In the genomic region with DNA sequence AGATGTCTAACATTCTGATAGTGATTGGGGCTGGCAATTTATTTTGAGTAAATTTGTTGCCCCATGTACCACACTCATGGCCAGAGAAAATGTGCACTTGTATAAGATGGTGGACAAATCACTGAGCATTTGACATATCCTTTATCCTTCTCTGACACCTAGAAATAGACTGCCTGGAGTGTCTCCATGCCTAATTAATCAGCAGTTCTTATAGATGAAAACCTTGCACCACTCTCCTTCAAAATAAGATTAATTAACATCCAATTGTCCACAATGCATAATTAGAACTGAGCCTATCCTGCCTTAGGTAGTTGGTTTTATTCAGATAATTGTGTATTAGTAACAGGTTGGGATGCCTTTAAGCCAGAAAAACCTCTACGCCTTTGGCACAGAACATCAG, we compare ENCODE assay signal across 23 mouse cellular contexts.
DNase-seq lines count a peak whose midpoint lies in the region; ATAC-seq and TF ChIP-seq lines count a peak whose summit lies in the region.
"Had no signal": no experiment of that assay in that cellular context is flagged by ENCODE, and none has a peak within 500 bp of the region (broad histone marks: within the 10 kb centered on the region; RNA-seq: fewer than 3 reads in every experiment).

No protein-coding gene starts in this region.

- 38% methylated on average over 1 of the region's 1 CpGs for WGBS in forebrain, embryonic 11.5 days
- WGBS in forebrain, postnatal 0 days, result 38% methylated on average over 1 of the region's 1 CpGs
- WGBS in midbrain, embryonic 12.5 days, result 76% methylated on average over 1 of the region's 1 CpGs
- 63% methylated on average over 1 of the region's 1 CpGs for WGBS in midbrain, embryonic 14.5 days
- 13% methylated on average over 1 of the region's 1 CpGs for WGBS in forebrain, embryonic 14.5 days
- WGBS in forebrain, embryonic 16.5 days, result 17% methylated on average over 1 of the region's 1 CpGs
- WGBS in hindbrain, embryonic 16.5 days, result 63% methylated on average over 1 of the region's 1 CpGs

- H3K4me2 ChIP-seq in forebrain, embryonic 11.5 days (ENCODE audit: low read depth, low read length, severe bottlenecking), result no peak overlapping the region
- H3K4me2 ChIP-seq in forebrain, postnatal 0 days (ENCODE audit: low read depth), result no peak overlapping the region
- no peak overlapping the region for H3K4me2 ChIP-seq in midbrain, embryonic 12.5 days (replicated peaks)
- no peak overlapping the region for H3K4me2 ChIP-seq in midbrain, embryonic 14.5 days (ENCODE audit: low read length)
- H3K4me2 ChIP-seq in forebrain, embryonic 14.5 days (ENCODE audit: low read length), result no peak overlapping the region
- H3K4me2 ChIP-seq in forebrain, embryonic 16.5 days (ENCODE audit: low read length), result no peak overlapping the region
- no peak overlapping the region for H3K4me2 ChIP-seq in hindbrain, embryonic 16.5 days (ENCODE audit: low read length)
- H3K4me2 ChIP-seq: embryonic facial prominence, embryonic 12.5 days had no signal

- no peak for DNase-seq in forebrain, embryonic 11.5 days (ENCODE audit: low spot score)
- DNase-seq in forebrain, postnatal 0 days, result no peak
- DNase-seq in midbrain, embryonic 14.5 days, result no peak
- DNase-seq in forebrain, embryonic 14.5 days (ENCODE audit: low spot score), result peak; percentile 67
- DNase-seq in adrenal gland, adult 2 months, result no peak
- DNase-seq: adrenal gland, postnatal 10 days; adrenal gland, postnatal 25 days; B cell, adult 2 months; cerebellum, adult 11-12 months; cerebellum, adult 2 months; cerebellum, adult 9-10 months; cerebellum, postnatal 10 days; cerebellum, postnatal 25 days had no signal

- H3K4me1 ChIP-seq in forebrain, embryonic 11.5 days (replicated peaks; ENCODE audit: control insufficient read depth, insufficient read depth, low read length), result no peaks in the 10 kb centered on the region
- H3K4me1 ChIP-seq in forebrain, postnatal 0 days (ENCODE audit: insufficient read depth), result no peaks in the 10 kb centered on the region
- no peaks in the 10 kb centered on the region for H3K4me1 ChIP-seq in midbrain, embryonic 12.5 days
- H3K4me1 ChIP-seq in midbrain, embryonic 14.5 days (ENCODE audit: control insufficient read depth, insufficient read depth, low read length), result no peaks in the 10 kb centered on the region
- no peaks in the 10 kb centered on the region for H3K4me1 ChIP-seq in forebrain, embryonic 14.5 days (ENCODE audit: control insufficient read depth, insufficient read depth, low read length)
- no peaks in the 10 kb centered on the region for H3K4me1 ChIP-seq in forebrain, embryonic 16.5 days (replicated peaks; ENCODE audit: control insufficient read depth, insufficient read depth, low read length)
- H3K4me1 ChIP-seq in hindbrain, embryonic 16.5 days (ENCODE audit: control insufficient read depth, insufficient read depth, low read depth, low read length), result no peaks in the 10 kb centered on the region
- H3K4me1 ChIP-seq: embryonic facial prominence, embryonic 10.5 days; embryonic facial prominence, embryonic 12.5 days had no signal

- no peak overlapping the region for H3K9ac ChIP-seq in forebrain, embryonic 11.5 days (ENCODE audit: low read length)
- no peak overlapping the region for H3K9ac ChIP-seq in forebrain, postnatal 0 days
- H3K9ac ChIP-seq in midbrain, embryonic 12.5 days (replicated peaks), result no peak overlapping the region
- no peak overlapping the region for H3K9ac ChIP-seq in midbrain, embryonic 14.5 days (replicated peaks; ENCODE audit: low read length)
- no peak overlapping the region for H3K9ac ChIP-seq in forebrain, embryonic 14.5 days (ENCODE audit: low read length)
- H3K9ac ChIP-seq in forebrain, embryonic 16.5 days (replicated peaks; ENCODE audit: low read depth, low read length), result no peak overlapping the region
- H3K9ac ChIP-seq in hindbrain, embryonic 16.5 days (ENCODE audit: low read depth, low read length), result no peak overlapping the region
- H3K9ac ChIP-seq: embryonic facial prominence, embryonic 12.5 days had no signal

- ATAC-seq in forebrain, embryonic 11.5 days (replicated peaks; ENCODE audit: low FRiP score), result peak; percentile 71
- ATAC-seq in forebrain, postnatal 0 days, result no peak
- ATAC-seq in midbrain, embryonic 12.5 days (ENCODE audit: low FRiP score, low read depth), result 0 out of 2 replicates have a peak, but pooled peaks have one; percentile 41
- no peak for ATAC-seq in midbrain, embryonic 14.5 days (ENCODE audit: low FRiP score, low TSS enrichment)
- peak; percentile 79 for ATAC-seq in forebrain, embryonic 14.5 days
- ATAC-seq in forebrain, embryonic 16.5 days, result peak; percentile 45; the same call in 1 of the 2 replicates
- no peak for ATAC-seq in hindbrain, embryonic 16.5 days
- ATAC-seq: activated CD4-positive, CD25-positive, alpha-beta regulatory T cell, adult 4 months; CD4-positive, CD25-positive, alpha-beta regulatory T cell, adult 4 months; Patski had no signal

- H3K9me3 ChIP-seq in forebrain, embryonic 11.5 days (ENCODE audit: control insufficient read depth, low read length), result no peaks in the 10 kb centered on the region
- no peaks in the 10 kb centered on the region for H3K9me3 ChIP-seq in forebrain, postnatal 0 days (ENCODE audit: low read length)
- H3K9me3 ChIP-seq in midbrain, embryonic 12.5 days, result no peaks in the 10 kb centered on the region
- no peaks in the 10 kb centered on the region for H3K9me3 ChIP-seq in midbrain, embryonic 14.5 days (ENCODE audit: control insufficient read depth, low read length)
- no peaks in the 10 kb centered on the region for H3K9me3 ChIP-seq in forebrain, embryonic 14.5 days (replicated peaks; ENCODE audit: control insufficient read depth, low read length)
- no peaks in the 10 kb centered on the region for H3K9me3 ChIP-seq in forebrain, embryonic 16.5 days (ENCODE audit: control insufficient read depth, low read length)
- H3K9me3 ChIP-seq in hindbrain, embryonic 16.5 days (ENCODE audit: control insufficient read depth, low read length), result no peaks in the 10 kb centered on the region
- H3K9me3 ChIP-seq: embryonic facial prominence, embryonic 10.5 days; embryonic facial prominence, embryonic 12.5 days; G1E had no signal

- H3K27ac ChIP-seq in forebrain, embryonic 11.5 days (ENCODE audit: low read depth, low read length), result no peak overlapping the region
- H3K27ac ChIP-seq in forebrain, postnatal 0 days (ENCODE audit: low read depth, low read length), result no peak overlapping the region
- H3K27ac ChIP-seq in midbrain, embryonic 12.5 days (replicated peaks), result no peak overlapping the region
- no peak overlapping the region for H3K27ac ChIP-seq in midbrain, embryonic 14.5 days (replicated peaks; ENCODE audit: low read depth, low read length)
- no peak overlapping the region for H3K27ac ChIP-seq in forebrain, embryonic 14.5 days (ENCODE audit: low read depth, low read length)
- no peak overlapping the region for H3K27ac ChIP-seq in forebrain, embryonic 16.5 days (ENCODE audit: low read length)
- H3K27ac ChIP-seq in hindbrain, embryonic 16.5 days (ENCODE audit: low read depth, low read length), result no peak overlapping the region
- H3K27ac ChIP-seq: embryonic facial prominence, embryonic 10.5 days; embryonic facial prominence, embryonic 12.5 days had no signal

- H3K36me3 ChIP-seq in forebrain, embryonic 11.5 days (ENCODE audit: control insufficient read depth, insufficient read depth, low read length), result no peaks in the 10 kb centered on the region
- H3K36me3 ChIP-seq in forebrain, postnatal 0 days (ENCODE audit: insufficient read depth), result no peaks in the 10 kb centered on the region
- no peaks in the 10 kb centered on the region for H3K36me3 ChIP-seq in midbrain, embryonic 12.5 days
- H3K36me3 ChIP-seq in midbrain, embryonic 14.5 days (ENCODE audit: control insufficient read depth, insufficient read depth, low read length), result no peaks in the 10 kb centered on the region
- no peaks in the 10 kb centered on the region for H3K36me3 ChIP-seq in forebrain, embryonic 14.5 days (ENCODE audit: control insufficient read depth, insufficient read depth, low read length)
- H3K36me3 ChIP-seq in forebrain, embryonic 16.5 days (ENCODE audit: control insufficient read depth, insufficient read depth), result no peaks in the 10 kb centered on the region
- no peaks in the 10 kb centered on the region for H3K36me3 ChIP-seq in hindbrain, embryonic 16.5 days (ENCODE audit: control insufficient read depth, insufficient read depth, low read length)
- H3K36me3 ChIP-seq: embryonic facial prominence, embryonic 10.5 days; embryonic facial prominence, embryonic 12.5 days; G1E had no signal

- no peak overlapping the region for H3K4me3 ChIP-seq in forebrain, embryonic 11.5 days (ENCODE audit: low read depth, low read length)
- H3K4me3 ChIP-seq in forebrain, postnatal 0 days (ENCODE audit: low read depth, low read length), result no peak overlapping the region
- H3K4me3 ChIP-seq in midbrain, embryonic 12.5 days, result no peak overlapping the region
- no peak overlapping the region for H3K4me3 ChIP-seq in midbrain, embryonic 14.5 days (replicated peaks; ENCODE audit: low read depth, low read length)
- no peak overlapping the region for H3K4me3 ChIP-seq in forebrain, embryonic 14.5 days (ENCODE audit: low read depth, low read length)
- H3K4me3 ChIP-seq in forebrain, embryonic 16.5 days (replicated peaks; ENCODE audit: low read length), result no peak overlapping the region
- no peak overlapping the region for H3K4me3 ChIP-seq in hindbrain, embryonic 16.5 days (ENCODE audit: low read length)
- H3K4me3 ChIP-seq: embryonic facial prominence, embryonic 10.5 days; embryonic facial prominence, embryonic 12.5 days had no signal

- no peak for TF ChIP-seq CTCF in forebrain, postnatal 0 days (IDR thresholded peaks at IDR 0.05; ENCODE audit: low read depth)

- H3K27me3 ChIP-seq in forebrain, embryonic 11.5 days (ENCODE audit: control insufficient read depth, insufficient read depth, low read length), result no peaks in the 10 kb centered on the region
- H3K27me3 ChIP-seq in forebrain, postnatal 0 days (ENCODE audit: insufficient read depth, low read length), result no peaks in the 10 kb centered on the region
- no peaks in the 10 kb centered on the region for H3K27me3 ChIP-seq in midbrain, embryonic 12.5 days
- no peaks in the 10 kb centered on the region for H3K27me3 ChIP-seq in midbrain, embryonic 14.5 days (ENCODE audit: control insufficient read depth, insufficient read depth, low read length)
- H3K27me3 ChIP-seq in forebrain, embryonic 14.5 days (replicated peaks; ENCODE audit: control insufficient read depth, insufficient read depth, low read length), result no peaks in the 10 kb centered on the region
- no peaks in the 10 kb centered on the region for H3K27me3 ChIP-seq in forebrain, embryonic 16.5 days (replicated peaks; ENCODE audit: control insufficient read depth, insufficient read depth, low read length)
- H3K27me3 ChIP-seq in hindbrain, embryonic 16.5 days (replicated peaks; ENCODE audit: control insufficient read depth, insufficient read depth, low read length), result no peaks in the 10 kb centered on the region
- H3K27me3 ChIP-seq: CH12.LX; embryonic facial prominence, embryonic 12.5 days; Patski had no signal

Comparison
In these comparisons a context has a peak if more than half of its experiments do, and no peak if none do; other contexts are left out.
1. ATAC-seq: peak in forebrain, embryonic 11.5 days (single experiment), midbrain, embryonic 12.5 days (single experiment), forebrain, embryonic 14.5 days (single experiment) and forebrain, embryonic 16.5 days (single experiment); none in forebrain, postnatal 0 days (single experiment), midbrain, embryonic 14.5 days (single experiment) and hindbrain, embryonic 16.5 days (single experiment).